Mouse (Mus musculus) right cerebral cortex, postnatal 14 days (tissue): ENCODE measurements around the gene Nell2.
"Not testable (repeated sequence)": the region's sequence is repeated elsewhere in the genome, so short reads cannot be mapped to it uniquely, and the experiment has no call there.

ENCODE experiments used
- DNase-seq: peaks from one replicate; pipeline ENCODE4 v3.0.0; 2022

The Nell2 gene

GRCm38 (mm10) chr15:95527948-95528861 is at the start of gene Nell2:
Gene Nell2 (minus strand): TSS chr15:95528559.
- DNase-seq, result peak; percentile 66

GRCm38 (mm10) chr15:95574661-95575060 is 46.3 kb upstream of the Nell2 start:
- peak; percentile 58 for DNase-seq

- no peak for DNase-seq
Measured at GRCm38 (mm10) chr15:95569606-95570005, 41.2 kb upstream of the Nell2 start.

GRCm38 (mm10) chr15:95565160-95565559 is 36.8 kb upstream of the Nell2 start:
- DNase-seq, result no peak

- no peak for DNase-seq
Measured at GRCm38 (mm10) chr15:95561303-95561702, 32.9 kb upstream of the Nell2 start.

- no peak for DNase-seq
Measured at GRCm38 (mm10) chr15:95550011-95550410, 21.7 kb upstream of the Nell2 start.

GRCm38 (mm10) chr15:95542632-95543031 is 14.3 kb upstream of the Nell2 start:
- no peak for DNase-seq

- DNase-seq, result no peak
Measured at GRCm38 (mm10) chr15:95536724-95537123, 8.4 kb upstream of the Nell2 start.

- DNase-seq, result no peak
Measured at GRCm38 (mm10) chr15:95536230-95536629, 7.9 kb upstream of the Nell2 start.

GRCm38 (mm10) chr15:95534644-95535043 is 6.3 kb upstream of the Nell2 start:
- no peak for DNase-seq

GRCm38 (mm10) chr15:95527461-95527947 is 855 bp downstream of the Nell2 start:
- no peak for DNase-seq

- peak; percentile 32 for DNase-seq
Measured at GRCm38 (mm10) chr15:95526626-95527411, 1.5 kb downstream of the Nell2 start.

GRCm38 (mm10) chr15:95525997-95526396 is 2.4 kb downstream of the Nell2 start:
- DNase-seq, result peak; percentile 62

- DNase-seq, result no peak
Measured at GRCm38 (mm10) chr15:95518204-95518603, 10.2 kb downstream of the Nell2 start.

- not testable (repeated sequence) for DNase-seq
Measured at GRCm38 (mm10) chr15:95513306-95513705, 15.1 kb downstream of the Nell2 start.

GRCm38 (mm10) chr15:95495666-95496065 is 32.7 kb downstream of the Nell2 start:
- no peak for DNase-seq

GRCm38 (mm10) chr15:95495193-95495592 is 33.2 kb downstream of the Nell2 start:
- no peak for DNase-seq

- no peak for DNase-seq
Measured at GRCm38 (mm10) chr15:95492201-95492600, 36.2 kb downstream of the Nell2 start.

GRCm38 (mm10) chr15:95489174-95489573 is 39.2 kb downstream of the Nell2 start:
- DNase-seq, result no peak

- peak; percentile 52 for DNase-seq
Measured at GRCm38 (mm10) chr15:95487961-95488360, 40.4 kb downstream of the Nell2 start.

- no peak for DNase-seq
Measured at GRCm38 (mm10) chr15:95482002-95482401, 46.4 kb downstream of the Nell2 start.

GRCm38 (mm10) chr15:95481585-95481984 is 46.8 kb downstream of the Nell2 start:
- DNase-seq, result no peak

GRCm38 (mm10) chr15:95476440-95476839 is 51.9 kb downstream of the Nell2 start:
- no peak for DNase-seq

GRCm38 (mm10) chr15:95473976-95474375 is 54.4 kb downstream of the Nell2 start:
- no peak for DNase-seq
